Mouse (Mus musculus) neural tube, embryonic 12.5 days (tissue): Measurements from ENCODE around the gene Pomp. TPM values are rescaled to one million over a fixed set of nuclear protein-coding genes. Genes with fewer than 3 reads are reported as not detected.

ENCODE experiments used
- ATAC-seq: fragments of 200-750 bp; cut with Nextera tagmentation; 2 replicates; pipeline ENCODE4 v1.8.0; 2017; ENCODE audit warnings: low read depth, mild to moderate bottlenecking, moderate TSS enrichment, moderate library complexity; ENCODE audit not compliant: low FRiP score
- H3K27ac ChIP-seq: fragments of 300-500 bp; sonication (generic); 2 replicates; pipeline ENCODE4 v1.5.1; 2016
- H3K27me3 ChIP-seq: fragments of 300-500 bp; sonication (generic); replicated peaks from 2 replicates; pipeline ENCODE4 v1.6.1; 2016; ENCODE audit warnings: mild to moderate bottlenecking
- H3K36me3 ChIP-seq: fragments of 300-500 bp; sonication (generic); 2 replicates; pipeline ENCODE4 v1.6.1; 2016; ENCODE audit warnings: mild to moderate bottlenecking
- H3K4me1 ChIP-seq: fragments of 300-500 bp; sonication (generic); 2 replicates; pipeline ENCODE4 v1.6.1; 2016
- H3K4me2 ChIP-seq: fragments of 300-500 bp; sonication (generic); replicated peaks from 2 replicates; pipeline ENCODE4 v1.6.1; 2016; ENCODE audit warnings: mild to moderate bottlenecking
- H3K4me3 ChIP-seq: fragments of 300-500 bp; sonication (generic); 2 replicates; pipeline ENCODE4 v1.5.1; 2016
- H3K9ac ChIP-seq: fragments of 300-500 bp; sonication (generic); 2 replicates; pipeline ENCODE4 v1.6.1; 2016; ENCODE audit warnings: mild to moderate bottlenecking
- H3K9me3 ChIP-seq: fragments of 300-500 bp; sonication (generic); 2 replicates; pipeline ENCODE4 v1.6.1; 2016; ENCODE audit warnings: mild to moderate bottlenecking
- WGBS: fragments of 180-500 bp; shearing (Covaris S2); methylation state at CpG from one replicate; pipeline ENCODE4 v1.1.7; 2016; 5-methylcytosine and 5-hydroxymethylcytosine counted together
- polyA plus RNA-seq: library from polyadenylated mRNA; unstranded; fragments of >200 nt; fragmentation: Nextera tagmentation; extraction: Ambion mirVana; gene quantifications from 2 replicates; pipeline ENCODE4 v1.2.1, GENCODE M21; 2016

Pomp gene
- polyA plus RNA-seq = 521 and 533 TPM in 2 replicates

DNA sequence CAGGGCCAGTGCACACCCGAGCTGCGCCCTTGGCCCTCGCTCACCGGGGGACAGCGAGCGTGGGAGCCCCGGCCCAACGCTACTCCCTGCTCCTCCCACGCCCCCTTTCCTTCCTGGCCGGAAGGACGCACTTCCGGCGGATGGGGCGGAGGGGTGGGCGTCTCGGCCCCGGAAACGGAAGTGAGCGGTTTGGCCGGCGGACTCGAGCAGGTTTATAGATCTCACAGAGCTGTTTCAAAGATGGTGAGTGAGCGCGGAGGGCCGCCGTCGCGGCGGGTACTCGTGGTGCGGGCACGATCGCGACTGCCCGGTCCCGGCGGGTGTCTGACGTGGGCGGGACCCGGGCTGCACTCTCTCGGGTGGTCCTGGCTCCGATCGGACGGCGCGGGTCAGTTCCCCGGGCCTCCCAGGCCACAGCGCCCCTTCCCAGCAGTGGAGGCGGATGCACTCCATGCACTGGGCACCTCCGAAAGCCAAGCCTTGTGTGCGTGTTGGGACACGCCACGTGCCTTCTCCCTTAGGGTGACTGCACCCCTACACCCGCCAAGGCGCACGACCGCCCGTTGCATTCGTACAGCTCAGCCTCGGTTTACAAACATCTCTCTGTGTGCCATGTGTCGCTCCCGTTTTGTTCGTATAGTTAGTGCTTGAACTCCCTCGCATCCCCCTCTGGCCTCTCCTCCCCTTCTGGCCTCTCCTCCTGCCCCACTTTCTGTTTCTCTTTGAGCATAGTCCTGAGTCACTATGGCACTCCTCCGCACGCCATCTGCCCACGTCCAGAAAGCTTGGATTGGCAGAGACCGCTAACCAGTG is at the start of gene Pomp:
Gene Pomp (plus strand): TSS at position 13 of the 813 bp plus-strand sequence.
- peak within 1 kb of the TSS; percentile 50; the same call in 1 of the 2 replicates for H3K27ac ChIP-seq
- peak within 1 kb of the TSS; percentile 93 for H3K9ac ChIP-seq
- no peaks in the 10 kb centered on the region for H3K27me3 ChIP-seq
- H3K4me3 ChIP-seq = peak within 1 kb of the TSS; percentile 94
- no peaks in the 10 kb centered on the region for H3K9me3 ChIP-seq
- peak; percentile 97 for ATAC-seq
- peak within 1 kb of the TSS; percentile 96 for H3K4me2 ChIP-seq
- peaks cover 33% of the 10 kb centered on the region for H3K36me3 ChIP-seq
- peaks cover 11% of the 10 kb centered on the region for H3K4me1 ChIP-seq
- WGBS = under 1% methylated on average over 68 of the region's 68 CpGs

DNA sequence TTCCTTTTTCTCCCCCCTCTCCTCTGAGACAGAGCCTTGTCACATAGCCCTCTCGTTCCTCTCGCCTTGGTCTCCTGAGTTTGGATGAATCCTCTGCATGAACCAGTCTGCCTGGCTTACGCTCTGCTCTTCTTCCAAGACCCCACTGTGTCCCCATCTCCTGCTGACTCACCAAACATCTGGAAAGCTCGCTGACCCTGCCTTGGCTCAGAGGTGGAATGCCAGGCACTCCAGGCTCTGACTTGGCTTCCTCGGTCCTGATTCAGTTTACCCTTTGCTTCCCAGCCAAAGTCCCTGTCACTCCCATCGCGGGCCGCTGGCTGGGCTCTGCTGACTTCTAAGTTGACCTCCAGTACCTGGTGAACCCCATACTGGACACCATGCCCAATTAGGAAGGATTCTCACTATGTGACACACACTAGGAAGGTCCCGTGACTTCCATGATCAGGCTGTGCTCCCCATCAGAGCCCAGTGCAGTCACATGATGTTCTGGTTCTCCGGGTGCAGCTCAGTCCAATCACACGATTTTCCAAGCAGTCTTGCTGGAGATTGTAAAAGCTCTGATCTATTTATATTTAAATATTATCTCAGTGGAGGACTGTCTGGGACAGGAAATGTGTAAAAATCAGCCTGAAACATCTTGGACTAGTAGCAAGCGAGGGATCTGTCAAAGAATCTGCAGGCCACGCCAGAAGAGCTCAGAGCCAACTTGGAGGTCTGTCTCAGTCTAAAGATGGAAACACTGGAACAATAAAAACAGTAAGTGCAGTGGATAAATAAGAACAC is 47.8 kb upstream of the Pomp start:
- no peak overlapping the region for H3K27ac ChIP-seq
- 85% methylated on average over 13 of the region's 13 CpGs for WGBS
- ATAC-seq = no peak
- H3K9me3 ChIP-seq = no peaks in the 10 kb centered on the region
- H3K4me3 ChIP-seq = no peak overlapping the region
- H3K9ac ChIP-seq = no peak overlapping the region
- H3K4me1 ChIP-seq = no peaks in the 10 kb centered on the region
- H3K36me3 ChIP-seq = no peaks in the 10 kb centered on the region
- H3K4me2 ChIP-seq = no peak overlapping the region
- H3K27me3 ChIP-seq = no peaks in the 10 kb centered on the region

DNA sequence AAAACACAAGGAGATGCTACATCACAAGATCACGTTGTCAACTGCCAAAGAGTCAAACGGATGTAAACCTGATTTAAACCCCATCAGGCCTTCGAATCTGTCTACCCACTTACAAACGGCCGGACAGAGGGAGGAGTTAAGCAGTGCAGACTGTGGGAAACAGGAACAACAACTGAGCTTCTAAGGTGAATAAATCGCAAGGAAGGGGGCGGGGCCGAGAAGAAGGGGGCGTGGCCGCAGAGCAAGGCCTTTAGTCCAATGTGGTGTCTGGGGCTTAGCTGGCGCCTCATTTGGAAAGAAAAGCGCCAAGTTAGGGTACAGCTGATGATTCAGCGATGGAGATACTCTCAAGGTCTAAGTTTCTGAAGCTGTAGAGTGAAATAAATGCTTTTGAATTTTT is 45.3 kb upstream of the Pomp start:
- Histone ChIP-seq H3K9ac (no peak overlapping the region), H3K9me3 (no peaks in the 10 kb centered on the region), H3K4me2 (no peak overlapping the region), H3K4me1 (no peaks in the 10 kb centered on the region), H3K36me3 (no peaks in the 10 kb centered on the region), H3K4me3 (no peak overlapping the region), H3K27ac (no peak overlapping the region), H3K27me3 (no peaks in the 10 kb centered on the region)
- ATAC-seq = no peak
- 78% methylated on average over 13 of the region's 13 CpGs for whole genome bisulfite sequencing

DNA sequence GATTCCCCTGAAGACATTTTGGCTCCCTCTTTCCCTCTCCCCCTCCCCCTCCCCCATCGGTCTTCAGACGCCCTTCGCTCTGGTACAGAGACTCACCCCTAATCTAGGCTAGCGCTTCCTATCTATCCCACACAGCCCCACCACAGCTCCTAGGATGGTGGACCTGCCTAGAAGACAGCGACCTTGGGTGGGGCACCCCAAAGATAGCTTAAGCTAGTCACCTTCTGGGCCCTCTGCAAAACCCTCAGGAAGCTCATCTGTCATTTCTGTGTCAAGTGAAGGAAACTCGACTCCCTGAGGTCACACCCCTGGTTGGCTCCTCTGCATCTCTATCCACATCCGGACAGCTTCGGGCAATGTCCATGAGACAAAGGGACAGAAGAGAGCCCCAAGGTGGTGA is 44.7 kb upstream of the Pomp start:
- Histone ChIP-seq H3K36me3 (no peaks in the 10 kb centered on the region), H3K9me3 (0 out of 2 replicates have a peak, but pooled peaks cover under 1% of the 10 kb centered on the region), H3K9ac (no peak overlapping the region), H3K27ac (no peak overlapping the region), H3K4me1 (no peaks in the 10 kb centered on the region), H3K27me3 (no peaks in the 10 kb centered on the region), H3K4me3 (no peak overlapping the region), H3K4me2 (no peak overlapping the region)
- 88% methylated on average over 8 of the region's 8 CpGs for WGBS
- no peak for ATAC-seq

- Histone ChIP-seq H3K4me1 (no peaks in the 10 kb centered on the region), H3K9me3 (peaks cover 4% of the 10 kb centered on the region; the same call in 1 of the 2 replicates), H3K27ac (no peak overlapping the region), H3K27me3 (no peaks in the 10 kb centered on the region), H3K4me2 (no peak overlapping the region), H3K4me3 (no peak overlapping the region), H3K9ac (no peak overlapping the region), H3K36me3 (no peaks in the 10 kb centered on the region)
- WGBS = 61% methylated on average over 4 of the region's 4 CpGs
- ATAC-seq = no peak
These were observed 43.8 kb upstream of the Pomp start for GRCm38 (mm10) chr5:147816465-147816864.

DNA sequence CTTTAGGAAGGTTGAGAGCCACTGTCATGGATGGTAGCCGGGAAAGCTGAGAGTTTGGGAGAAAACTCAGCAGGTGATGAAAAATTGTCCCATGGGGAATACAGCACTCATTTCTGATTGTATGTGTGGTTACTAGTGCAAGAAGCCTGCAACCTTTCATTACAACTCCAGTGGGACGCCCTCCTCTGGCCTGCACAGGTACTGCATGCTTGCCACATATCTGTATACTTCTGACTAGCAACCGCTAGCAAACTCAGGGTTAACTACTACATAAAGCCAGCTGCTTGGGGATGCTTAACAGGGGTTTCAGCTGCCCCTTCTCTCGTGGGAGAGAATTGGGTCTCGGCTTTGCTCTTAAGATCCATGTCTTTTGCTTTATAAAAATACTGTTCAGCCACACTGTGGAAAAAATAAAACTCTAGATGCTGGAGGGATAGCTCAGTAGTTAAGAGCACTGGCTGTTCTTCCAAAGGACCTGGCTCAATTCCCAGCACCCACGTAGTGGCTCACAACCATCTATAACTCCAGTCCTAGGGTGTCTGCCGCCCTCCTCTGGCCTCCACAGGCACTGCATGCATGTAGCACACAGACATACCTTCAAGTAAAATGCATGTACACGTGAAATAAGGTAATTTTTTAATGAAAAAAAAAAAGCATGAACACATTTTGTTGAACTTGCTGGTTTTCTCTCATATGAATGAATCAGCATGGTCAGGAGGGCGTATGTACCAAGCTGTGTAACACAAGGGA is 42.3 kb upstream of the Pomp start:
- Histone ChIP-seq H3K4me2 (no peak overlapping the region), H3K27me3 (no peaks in the 10 kb centered on the region), H3K27ac (no peak overlapping the region), H3K9me3 (peaks cover 4% of the 10 kb centered on the region; the same call in 1 of the 2 replicates), H3K9ac (no peak overlapping the region), H3K4me1 (no peaks in the 10 kb centered on the region), H3K4me3 (no peak overlapping the region), H3K36me3 (no peaks in the 10 kb centered on the region)
- 88% methylated on average over 9 of the region's 9 CpGs for WGBS
- no peak for ATAC-seq

DNA sequence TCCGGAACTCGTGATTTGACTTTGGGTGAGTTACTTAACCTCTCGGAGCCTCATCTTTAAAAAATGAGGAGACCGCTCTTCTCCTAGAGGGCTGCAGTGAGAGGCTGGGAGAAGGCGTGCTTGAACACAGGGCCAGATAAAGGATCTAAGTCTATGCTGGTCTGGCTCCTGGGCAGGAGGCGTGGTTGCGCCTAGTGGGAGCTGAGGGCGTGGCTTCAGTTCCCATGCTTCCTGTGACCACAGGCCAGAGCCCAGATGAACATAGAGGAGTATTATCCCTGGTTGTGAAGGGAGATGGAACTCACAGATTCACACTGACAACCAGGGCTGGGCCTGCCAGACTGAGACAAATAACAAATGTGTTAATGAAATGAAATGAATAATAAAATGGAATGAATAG is 41.4 kb upstream of the Pomp start:
- H3K9ac ChIP-seq = no peak overlapping the region
- no peak overlapping the region for H3K4me3 ChIP-seq
- no peak overlapping the region for H3K27ac ChIP-seq
- 92% methylated on average over 8 of the region's 8 CpGs for WGBS
- ATAC-seq = no peak
- H3K36me3 ChIP-seq = no peaks in the 10 kb centered on the region
- H3K4me1 ChIP-seq = no peaks in the 10 kb centered on the region
- peaks cover 4% of the 10 kb centered on the region; the same call in 1 of the 2 replicates for H3K9me3 ChIP-seq
- H3K4me2 ChIP-seq = no peak overlapping the region
- H3K27me3 ChIP-seq = no peaks in the 10 kb centered on the region

DNA sequence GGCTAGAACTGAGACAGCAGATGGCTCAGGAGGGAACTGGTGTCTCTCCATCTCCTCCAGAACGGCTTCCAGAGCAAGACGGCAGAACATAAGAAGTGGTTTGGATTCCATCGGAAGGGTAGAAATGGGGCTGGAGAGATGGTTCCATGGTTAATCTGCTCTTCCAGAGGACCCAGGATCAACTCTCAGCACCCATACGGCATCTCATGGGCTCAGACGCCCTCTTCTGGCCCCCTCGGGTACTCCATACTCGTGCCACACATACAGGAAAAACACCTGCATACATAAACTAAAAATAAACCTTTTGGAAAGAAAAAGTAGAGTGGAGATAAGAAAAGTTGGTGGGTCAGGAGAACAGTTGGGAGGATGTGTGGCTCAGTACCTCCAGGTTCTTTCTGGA is 40.4 kb upstream of the Pomp start:
- no peak for ATAC-seq
- 84% methylated on average over 7 of the region's 7 CpGs for WGBS
- H3K36me3 ChIP-seq = no peaks in the 10 kb centered on the region
- no peak overlapping the region for H3K9ac ChIP-seq
- H3K4me1 ChIP-seq = no peaks in the 10 kb centered on the region
- peaks cover 4% of the 10 kb centered on the region; the same call in 1 of the 2 replicates for H3K9me3 ChIP-seq
- H3K4me3 ChIP-seq = no peak overlapping the region
- no peaks in the 10 kb centered on the region for H3K27me3 ChIP-seq
- no peak overlapping the region for H3K4me2 ChIP-seq
- no peak overlapping the region for H3K27ac ChIP-seq

DNA sequence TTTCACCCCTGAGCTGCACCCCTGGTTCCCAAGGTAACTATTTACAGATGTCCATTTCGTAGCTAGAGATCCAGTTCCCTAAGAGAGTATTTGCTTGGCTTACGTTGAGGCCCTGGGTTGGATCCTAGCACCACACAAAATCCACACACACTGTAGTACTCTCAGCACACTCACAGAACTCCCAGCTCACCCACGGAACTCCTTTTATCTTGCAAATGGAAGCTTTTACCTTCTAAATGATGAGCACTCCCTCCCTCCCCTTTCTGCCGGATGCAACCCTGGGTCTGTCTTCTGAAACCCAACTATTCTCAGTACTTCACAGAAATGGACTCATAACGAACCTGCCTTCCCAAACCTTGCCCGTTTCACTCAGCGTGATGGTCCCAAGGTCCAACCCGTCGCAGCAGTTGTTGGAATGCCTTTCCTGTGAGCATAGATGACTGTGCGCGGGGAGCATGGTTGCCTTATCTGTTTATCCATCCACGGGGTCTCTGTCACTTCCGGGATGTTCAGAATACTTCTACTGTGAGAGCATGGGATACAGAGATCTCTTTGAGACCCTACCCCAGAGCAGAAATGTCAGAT is 36.1 kb upstream of the Pomp start:
- Histone ChIP-seq H3K4me3 (no peak overlapping the region), H3K9ac (no peak overlapping the region), H3K4me2 (no peak overlapping the region), H3K27ac (no peak overlapping the region), H3K27me3 (no peaks in the 10 kb centered on the region), H3K4me1 (no peaks in the 10 kb centered on the region; the same call in 1 of the 2 replicates), H3K36me3 (no peaks in the 10 kb centered on the region), H3K9me3 (peaks cover 4% of the 10 kb centered on the region; the same call in 1 of the 2 replicates)
- no peak for ATAC-seq
- 83% methylated on average over 13 of the region's 13 CpGs for WGBS

- ATAC-seq = no peak
- H3K27me3 ChIP-seq = no peaks in the 10 kb centered on the region
- no peak overlapping the region for H3K9ac ChIP-seq
- 65% methylated on average over 22 of the region's 22 CpGs for WGBS
- peaks cover 4% of the 10 kb centered on the region; the same call in 1 of the 2 replicates for H3K9me3 ChIP-seq
- H3K27ac ChIP-seq = no peak overlapping the region
- no peak overlapping the region for H3K4me3 ChIP-seq
- H3K4me2 ChIP-seq = no peak overlapping the region
- no peaks in the 10 kb centered on the region for H3K36me3 ChIP-seq
- no peaks in the 10 kb centered on the region; the same call in 1 of the 2 replicates for H3K4me1 ChIP-seq
These were observed 34.8 kb upstream of the Pomp start for GRCm38 (mm10) chr5:147825375-147825969.

DNA sequence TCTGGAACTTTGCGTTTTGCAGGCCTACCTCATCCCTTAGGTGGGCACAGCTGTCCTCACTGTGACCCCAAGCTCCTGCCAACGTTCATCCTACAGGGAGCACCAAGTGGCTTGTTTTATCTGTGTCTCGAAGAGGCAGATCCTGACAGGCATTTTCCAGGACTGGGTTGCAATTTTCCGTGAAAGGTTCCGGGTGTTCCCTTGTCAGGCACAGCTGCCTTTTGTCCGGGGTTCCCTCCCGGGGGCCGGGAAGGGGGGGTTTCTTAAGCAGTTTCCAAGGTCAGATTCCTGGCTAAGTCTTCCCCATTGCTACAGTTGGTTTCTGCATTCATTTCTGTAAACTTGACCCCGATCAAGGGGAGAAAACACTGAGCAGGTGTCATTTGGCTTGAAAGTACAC is 34.2 kb upstream of the Pomp start:
- H3K4me1 ChIP-seq = no peaks in the 10 kb centered on the region; the same call in 1 of the 2 replicates
- no peak overlapping the region for H3K27ac ChIP-seq
- no peaks in the 10 kb centered on the region for H3K36me3 ChIP-seq
- WGBS = 69% methylated on average over 9 of the region's 9 CpGs
- ATAC-seq = no peak
- no peak overlapping the region for H3K4me3 ChIP-seq
- H3K9ac ChIP-seq = no peak overlapping the region
- no peaks in the 10 kb centered on the region for H3K9me3 ChIP-seq
- H3K27me3 ChIP-seq = no peaks in the 10 kb centered on the region
- H3K4me2 ChIP-seq = no peak overlapping the region
